Mouse (Mus musculus) embryonic fibroblast, embryonic 13.5 days (primary cell): ENCODE measurements at regions not wholly inside any gene's neighbourhood (a gene's known extent, or its start where the extent isn't known, plus 50 kb on each side); places are given as distances from the start of the nearest gene placed in this dataset.

Experiments used
- H3K27ac ChIP-seq: 2 replicates; pipeline ENCODE4 v1.5.1; 2012; ENCODE audit warnings: low read length, control low read depth, inconsistent platforms; ENCODE audit not compliant: insufficient read depth
- H3K4me1 ChIP-seq: 2 replicates; pipeline ENCODE4 v1.6.1; 2011; ENCODE audit warnings: low read length; ENCODE audit not compliant: control insufficient read depth, insufficient read depth
- H3K4me3 ChIP-seq: 2 replicates; pipeline ENCODE4 v1.5.1; 2011; ENCODE audit warnings: mild to moderate bottlenecking, control low read depth, low read length; ENCODE audit not compliant: insufficient read depth
- CTCF ChIP-seq: IDR thresholded peaks from 2 replicates; pipeline ENCODE4 v1.5.1; 2011; ENCODE audit warnings: mild to moderate bottlenecking, control low read depth, low read length, moderate library complexity, borderline replicate concordance; ENCODE audit not compliant: insufficient read depth
- POLR2A ChIP-seq: IDR thresholded peaks from 2 replicates; pipeline ENCODE4 v1.6.1; 2011; ENCODE audit warnings: low read depth, mild to moderate bottlenecking, control low read depth, low read length, moderate library complexity

DNA sequence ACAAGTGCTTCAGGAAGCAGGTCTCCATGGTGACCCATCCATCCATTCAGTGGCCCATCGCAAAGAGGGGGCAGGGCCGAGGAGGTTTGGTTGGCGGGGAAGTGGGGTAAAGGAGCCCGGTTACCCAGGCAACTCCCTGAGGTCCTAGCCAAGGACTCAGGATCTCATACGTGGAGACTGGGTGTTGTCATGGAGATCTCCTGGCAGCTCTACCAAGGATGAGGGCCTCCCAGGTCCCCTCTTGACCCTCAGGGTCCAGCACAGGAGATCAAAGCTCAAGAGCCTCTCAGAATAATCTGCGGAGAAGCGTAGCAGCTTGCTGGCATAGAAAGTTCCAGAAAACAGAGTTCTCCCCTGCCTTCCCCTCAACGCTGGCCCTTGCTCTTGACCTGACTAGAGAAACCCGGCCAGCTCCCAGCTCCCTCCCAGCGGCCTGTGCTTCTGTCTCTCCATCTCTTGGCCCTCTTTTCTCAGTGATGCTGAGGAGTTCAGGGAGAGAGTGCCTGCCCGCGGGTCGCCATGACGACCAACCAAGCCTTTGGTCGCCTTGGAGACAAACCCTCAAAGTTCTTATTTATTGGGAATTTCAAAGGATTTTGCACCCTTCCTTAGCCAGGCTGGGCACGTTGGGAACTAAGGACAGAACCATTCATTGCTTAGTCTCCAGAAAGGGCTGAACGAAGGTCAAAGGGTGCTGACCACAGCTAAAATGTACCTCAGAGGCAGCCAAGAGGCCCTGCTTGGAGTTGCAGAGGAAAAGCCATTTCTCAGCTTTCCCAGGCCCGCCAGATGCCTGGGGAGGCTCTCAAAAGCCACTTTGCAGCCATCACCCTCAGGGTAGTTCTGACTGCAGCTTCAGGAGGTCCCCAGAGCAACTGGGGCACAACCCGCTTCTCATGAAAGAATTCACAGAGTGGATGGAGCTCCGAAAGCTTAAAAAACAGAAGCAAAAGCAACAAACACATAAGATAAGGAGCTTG lies 60.0 kb downstream of the Ubiad1 start:
- Histone ChIP-seq H3K4me1 (no peaks in the 10 kb centered on the region), H3K4me3 (no peak overlapping the region), H3K27ac (no peak overlapping the region)
- no peak for TF ChIP-seq CTCF
- no peak for TF ChIP-seq POLR2A

- Histone ChIP-seq H3K4me3 (no peak overlapping the region), H3K4me1 (no peaks in the 10 kb centered on the region), H3K27ac (no peak overlapping the region)
- TF ChIP-seq POLR2A (no peak), CTCF (no peak)
These were observed 64.0 kb downstream of the Ubiad1 start for GRCm38 (mm10) chr4:148380562-148380961.

DNA sequence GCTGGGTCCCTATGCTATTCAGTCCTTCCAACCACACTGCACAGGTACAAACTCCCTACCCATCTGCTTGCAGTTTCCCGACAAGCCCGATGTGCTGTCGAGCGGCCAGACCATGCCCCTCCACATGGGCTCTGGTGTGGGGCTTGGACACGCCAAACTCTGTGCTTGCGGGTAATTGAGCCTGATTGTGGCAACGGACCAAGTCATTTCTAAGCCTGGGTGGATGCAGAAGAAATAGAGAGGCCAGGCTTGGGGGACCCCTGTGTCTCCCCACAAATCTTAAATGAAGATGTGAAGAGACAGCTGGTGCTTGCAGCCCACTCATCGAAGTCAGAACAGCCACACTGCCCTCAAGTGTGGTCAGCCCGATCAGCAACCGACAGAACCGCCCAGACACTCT lies 66.1 kb downstream of the Ubiad1 start:
- no peak overlapping the region for H3K27ac ChIP-seq
- TF ChIP-seq CTCF = no peak
- no peak for TF ChIP-seq POLR2A
- no peak overlapping the region for H3K4me3 ChIP-seq

GRCm38 (mm10) chr4:148377368-148377767 lies 67.2 kb downstream of the Ubiad1 start:
- Histone ChIP-seq H3K27ac (no peak overlapping the region), H3K4me3 (no peak overlapping the region), H3K4me1 (no peaks in the 10 kb centered on the region)
- TF ChIP-seq POLR2A (no peak), CTCF (no peak)

More for the DNA sequence above, 66.1 kb downstream of the Ubiad1 start:
- H3K4me1 ChIP-seq = no peaks in the 10 kb centered on the region

- Histone ChIP-seq H3K27ac (no peak overlapping the region), H3K4me1 (no peaks in the 10 kb centered on the region), H3K4me3 (no peak overlapping the region)
- TF ChIP-seq POLR2A = no peak
- TF ChIP-seq CTCF = no peak
These were observed 68.1 kb downstream of the Ubiad1 start for GRCm38 (mm10) chr4:148376439-148376838.

DNA sequence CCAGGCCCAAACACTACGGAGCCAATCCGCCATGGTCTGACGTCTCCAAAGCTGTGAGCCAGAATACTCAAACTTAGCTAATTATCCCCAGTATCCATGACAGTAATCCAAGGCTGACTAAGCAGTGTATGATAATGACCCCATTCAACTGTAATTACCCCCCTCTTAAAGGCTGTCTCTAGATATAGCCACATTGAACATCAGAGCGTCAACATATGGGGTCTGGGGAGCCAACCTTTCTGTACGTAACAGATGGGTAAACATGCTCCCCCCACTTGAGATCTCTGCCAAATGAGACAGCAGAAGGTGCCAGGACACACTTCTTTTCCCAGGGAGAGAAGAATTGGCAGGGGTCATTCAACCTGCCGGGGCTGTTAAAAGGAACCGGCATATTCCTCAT lies 73.1 kb downstream of the Ubiad1 start:
- Histone ChIP-seq H3K4me1 (no peaks in the 10 kb centered on the region), H3K27ac (no peak overlapping the region), H3K4me3 (no peak overlapping the region)
- TF ChIP-seq POLR2A = no peak
- no peak for TF ChIP-seq CTCF

GRCm38 (mm10) chr4:148367671-148368070 lies 76.9 kb downstream of the Ubiad1 start:
- H3K4me3 ChIP-seq = no peak overlapping the region
- no peak for TF ChIP-seq CTCF
- TF ChIP-seq POLR2A = no peak
- H3K4me1 ChIP-seq = no peaks in the 10 kb centered on the region
- no peak overlapping the region for H3K27ac ChIP-seq

DNA sequence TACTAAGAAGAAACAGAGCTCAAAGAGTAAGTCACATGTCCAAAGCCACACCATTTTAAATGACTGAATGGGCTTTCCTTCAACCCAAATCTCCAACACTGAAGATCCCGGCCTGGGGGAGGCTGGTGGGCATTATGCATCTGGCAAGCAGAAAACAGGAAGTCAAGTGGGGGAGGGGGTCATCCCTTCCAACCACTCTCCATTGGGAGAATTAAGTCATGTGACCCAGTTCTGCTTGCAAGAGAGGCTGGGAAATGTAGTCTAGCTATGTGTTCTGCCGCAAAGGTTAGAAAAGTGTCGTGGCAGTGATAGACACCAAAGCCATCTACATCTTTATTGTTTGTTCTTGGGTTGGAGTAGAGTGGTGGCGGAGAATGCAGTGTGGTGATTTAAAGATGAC lies 78.0 kb upstream of the Disp3 start:
- TF ChIP-seq CTCF (no peak), POLR2A (no peak)
- Histone ChIP-seq H3K27ac (no peak overlapping the region), H3K4me3 (no peak overlapping the region), H3K4me1 (no peaks in the 10 kb centered on the region)

- TF ChIP-seq CTCF = no peak
- no peak for TF ChIP-seq POLR2A
- no peak overlapping the region for H3K27ac ChIP-seq
- no peak overlapping the region for H3K4me3 ChIP-seq
- H3K4me1 ChIP-seq = no peaks in the 10 kb centered on the region
These were observed 75.8 kb upstream of the Disp3 start for GRCm38 (mm10) chr4:148363366-148364121.

DNA sequence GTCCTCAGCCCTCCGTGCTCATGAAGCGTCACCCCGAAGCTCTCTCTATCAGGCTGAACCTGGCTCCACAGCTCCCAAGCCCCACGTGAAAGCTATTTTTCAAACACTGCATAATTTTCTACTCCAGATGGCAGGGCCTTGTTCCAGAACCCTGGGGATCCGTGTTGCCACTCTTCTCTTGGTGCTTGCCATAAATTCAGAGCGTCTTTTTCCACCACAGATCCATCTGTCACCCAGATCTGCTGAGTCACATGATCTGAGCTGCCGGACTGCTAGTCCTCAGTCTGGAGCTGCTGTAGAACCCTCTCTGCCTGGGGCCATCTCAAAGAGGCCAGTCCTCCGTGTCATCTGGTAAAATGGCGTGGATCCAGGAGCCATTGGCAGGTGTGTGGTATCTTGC lies 73.2 kb upstream of the Disp3 start:
- no peak for TF ChIP-seq CTCF
- no peak for TF ChIP-seq POLR2A
- Histone ChIP-seq H3K4me3 (no peak overlapping the region), H3K4me1 (no peaks in the 10 kb centered on the region), H3K27ac (no peak overlapping the region)
